Mouse (Mus musculus): ENCODE data around the gene Ccdc122. TPM values are rescaled to one million over a fixed set of nuclear protein-coding genes. Genes with fewer than 3 reads are reported as not detected.
A peak's percentile ranks its signal among the peaks of the same experiment; 100 is the strongest.
"Not testable (repeated sequence)": the region's sequence is repeated elsewhere in the genome, so short reads cannot be mapped to it uniquely, and the experiment has no call there.

Gene Ccdc122
- polyA plus RNA-seq (2015; fragmentation: Nextera tagmentation; extraction: Ambion mirVana) = 4.5 and 4.7 TPM in 2 replicates

GRCm38 (mm10) chr14:77036226-77037046 lies at the start of gene Ccdc122, which contains the start of gene Lacc1:
Gene Ccdc122, plus strand, starts transcription at chr14:77036772.
Gene Lacc1, minus strand, starts transcription at chr14:77036904.
- Histone ChIP-seq H3K36me3 (0 out of 2 replicates have a peak, but pooled peaks cover 2% of the 10 kb centered on the region), H3K4me1 (peaks cover 16% of the 10 kb centered on the region; the same call in 1 of the 2 replicates), H3K4me2 (replicated peaks) (peak within 1 kb of the TSS; percentile 82), H3K4me3 (replicated peaks) (peak within 1 kb of the TSS; percentile 66), H3K9me3 (replicated peaks) (no peaks in the 10 kb centered on the region), H3K27me3 (no peaks in the 10 kb centered on the region), H3K27ac (replicated peaks) (peak within 1 kb of the TSS; percentile 66), H3K9ac (peak within 1 kb of the TSS; percentile 53)
- WGBS = under 1% methylated on average over 84 of the region's 86 CpGs
- ATAC-seq (ENCODE audit: insufficient number of reproducible peaks, low FRiP score, low TSS enrichment, low read depth) = peak; percentile 72; the same call in 1 of the 2 replicates

GRCm38 (mm10) chr14:76990351-76990750 lies 46.2 kb upstream of the Ccdc122 start:
- H3K4me1 ChIP-seq; H3K9me3 ChIP-seq (replicated peaks); ATAC-seq (ENCODE audit: insufficient number of reproducible peaks, low FRiP score, low TSS enrichment, low read depth); H3K27ac ChIP-seq (replicated peaks); H3K36me3 ChIP-seq; H3K4me3 ChIP-seq (replicated peaks); H3K9ac ChIP-seq; H3K27me3 ChIP-seq; H3K4me2 ChIP-seq (replicated peaks): not testable (repeated sequence)
- WGBS = 90% methylated on average over 2 of the region's 2 CpGs

- no peak overlapping the region for H3K4me2 ChIP-seq (replicated peaks)
- no peaks in the 10 kb centered on the region for H3K9me3 ChIP-seq (replicated peaks)
- peaks cover 6% of the 10 kb centered on the region; the same call in 1 of the 2 replicates for H3K4me1 ChIP-seq
- WGBS = 36% methylated on average over 8 of the region's 8 CpGs
- ATAC-seq (ENCODE audit: insufficient number of reproducible peaks, low FRiP score, low TSS enrichment, low read depth) = peak; percentile 47; the same call in 1 of the 2 replicates
- H3K27ac ChIP-seq (replicated peaks) = no peak overlapping the region; the same call in 1 of the 2 replicates
- no peaks in the 10 kb centered on the region for H3K27me3 ChIP-seq
- no peak overlapping the region for H3K4me3 ChIP-seq (replicated peaks)
- H3K9ac ChIP-seq = no peak overlapping the region
- no peaks in the 10 kb centered on the region for H3K36me3 ChIP-seq
These were observed 31.8 kb upstream of the Ccdc122 start for GRCm38 (mm10) chr14:77004740-77005139.

- no peak for ATAC-seq (ENCODE audit: insufficient number of reproducible peaks, low FRiP score, low TSS enrichment, low read depth)
- WGBS = 71% methylated on average over 5 of the region's 5 CpGs
These were observed 31.0 kb upstream of the Ccdc122 start for GRCm38 (mm10) chr14:77005566-77005965.

GRCm38 (mm10) chr14:77008238-77008637 lies 28.3 kb upstream of the Ccdc122 start:
- Histone ChIP-seq H3K4me1 (peaks cover 6% of the 10 kb centered on the region; the same call in 1 of the 2 replicates), H3K4me3 (replicated peaks) (no peak overlapping the region), H3K36me3 (no peaks in the 10 kb centered on the region), H3K9me3 (replicated peaks) (no peaks in the 10 kb centered on the region), H3K27ac (replicated peaks) (no peak overlapping the region), H3K9ac (no peak overlapping the region), H3K27me3 (no peaks in the 10 kb centered on the region), H3K4me2 (replicated peaks) (no peak overlapping the region)
- no peak for ATAC-seq (ENCODE audit: insufficient number of reproducible peaks, low FRiP score, low TSS enrichment, low read depth)
- WGBS = 14% methylated on average over 3 of the region's 3 CpGs

More at GRCm38 (mm10) chr14:77005566-77005965, 31.0 kb upstream of the Ccdc122 start:
- Histone ChIP-seq H3K27me3 (no peaks in the 10 kb centered on the region), H3K4me3 (replicated peaks) (no peak overlapping the region), H3K4me2 (replicated peaks) (no peak overlapping the region), H3K4me1 (peaks cover 6% of the 10 kb centered on the region; the same call in 1 of the 2 replicates), H3K27ac (replicated peaks) (no peak overlapping the region), H3K9ac (no peak overlapping the region), H3K9me3 (replicated peaks) (no peaks in the 10 kb centered on the region), H3K36me3 (no peaks in the 10 kb centered on the region)

GRCm38 (mm10) chr14:77011804-77012203 lies 24.8 kb upstream of the Ccdc122 start:
- Histone ChIP-seq H3K4me1 (no peaks in the 10 kb centered on the region), H3K27ac (replicated peaks) (no peak overlapping the region), H3K4me2 (replicated peaks) (no peak overlapping the region), H3K9ac (no peak overlapping the region), H3K9me3 (replicated peaks) (no peaks in the 10 kb centered on the region), H3K36me3 (no peaks in the 10 kb centered on the region), H3K4me3 (replicated peaks) (no peak overlapping the region), H3K27me3 (no peaks in the 10 kb centered on the region)
- 8% methylated on average over 3 of the region's 3 CpGs for WGBS
- ATAC-seq (ENCODE audit: insufficient number of reproducible peaks, low FRiP score, low TSS enrichment, low read depth) = no peak

- not testable (repeated sequence) for H3K4me3 ChIP-seq (replicated peaks); H3K4me1 ChIP-seq; ATAC-seq (ENCODE audit: insufficient number of reproducible peaks, low FRiP score, low TSS enrichment, low read depth); H3K36me3 ChIP-seq; H3K9ac ChIP-seq; H3K9me3 ChIP-seq (replicated peaks); H3K27ac ChIP-seq (replicated peaks); H3K27me3 ChIP-seq
- 0 out of 2 replicates have a peak overlapping the region, but pooled peaks have one; percentile 12 for H3K4me2 ChIP-seq (replicated peaks)
- WGBS = 36% methylated on average over 12 of the region's 12 CpGs
These were observed 19.8 kb upstream of the Ccdc122 start for GRCm38 (mm10) chr14:77016783-77017182.

GRCm38 (mm10) chr14:77017211-77017610 lies 19.4 kb upstream of the Ccdc122 start:
- Histone ChIP-seq H3K9me3 (replicated peaks) (no peaks in the 10 kb centered on the region), H3K4me2 (replicated peaks) (0 out of 2 replicates have a peak overlapping the region, but pooled peaks have one; percentile 12), H3K36me3 (no peaks in the 10 kb centered on the region), H3K9ac (no peak overlapping the region), H3K27ac (replicated peaks) (no peak overlapping the region), H3K27me3 (no peaks in the 10 kb centered on the region), H3K4me3 (replicated peaks) (no peak overlapping the region), H3K4me1 (no peaks in the 10 kb centered on the region)
- ATAC-seq (ENCODE audit: insufficient number of reproducible peaks, low FRiP score, low TSS enrichment, low read depth) = no peak
- 76% methylated on average over 6 of the region's 6 CpGs for WGBS

GRCm38 (mm10) chr14:77024499-77024898 lies 12.1 kb upstream of the Ccdc122 start:
- no peak overlapping the region for H3K9ac ChIP-seq

GRCm38 (mm10) chr14:77029319-77030054 lies 7.1 kb upstream of the Ccdc122 start:
- Histone ChIP-seq H3K27ac (replicated peaks) (no peak overlapping the region), H3K4me1 (0 out of 2 replicates have a peak, but pooled peaks cover 2% of the 10 kb centered on the region), H3K9ac (no peak overlapping the region), H3K4me2 (replicated peaks) (no peak overlapping the region), H3K4me3 (replicated peaks) (no peak overlapping the region), H3K9me3 (replicated peaks) (no peaks in the 10 kb centered on the region), H3K27me3 (no peaks in the 10 kb centered on the region), H3K36me3 (0 out of 2 replicates have a peak, but pooled peaks cover 3% of the 10 kb centered on the region)
- ATAC-seq (ENCODE audit: insufficient number of reproducible peaks, low FRiP score, low TSS enrichment, low read depth) = no peak
- 52% methylated on average over 5 of the region's 5 CpGs for WGBS

More at GRCm38 (mm10) chr14:77024499-77024898, 12.1 kb upstream of the Ccdc122 start:
- Histone ChIP-seq H3K4me3 (replicated peaks) (no peak overlapping the region), H3K9me3 (replicated peaks) (no peaks in the 10 kb centered on the region), H3K4me2 (replicated peaks) (no peak overlapping the region), H3K36me3 (no peaks in the 10 kb centered on the region), H3K4me1 (no peaks in the 10 kb centered on the region), H3K27ac (replicated peaks) (no peak overlapping the region), H3K27me3 (no peaks in the 10 kb centered on the region)
- WGBS = 74% methylated on average over 3 of the region's 3 CpGs
- no peak for ATAC-seq (ENCODE audit: insufficient number of reproducible peaks, low FRiP score, low TSS enrichment, low read depth)

- Histone ChIP-seq H3K4me3 (replicated peaks) (no peak overlapping the region), H3K27me3 (no peaks in the 10 kb centered on the region), H3K36me3 (0 out of 2 replicates have a peak, but pooled peaks cover 3% of the 10 kb centered on the region), H3K4me1 (0 out of 2 replicates have a peak, but pooled peaks cover 8% of the 10 kb centered on the region), H3K27ac (replicated peaks) (no peak overlapping the region), H3K4me2 (replicated peaks) (no peak overlapping the region), H3K9ac (no peak overlapping the region), H3K9me3 (replicated peaks) (no peaks in the 10 kb centered on the region)
- no peak for ATAC-seq (ENCODE audit: insufficient number of reproducible peaks, low FRiP score, low TSS enrichment, low read depth)
- WGBS = 88% methylated on average over 5 of the region's 5 CpGs
These were observed 5.8 kb upstream of the Ccdc122 start for GRCm38 (mm10) chr14:77030808-77031207.
